Mouse (Mus musculus) myocyte (in vitro differentiated cells): ENCODE results near the gene 1700029P11Rik.

Source experiments
- E2F4 ChIP-seq: IDR thresholded peaks from one replicate; pipeline ENCODE4 v1.6.1; 2011; ENCODE audit warnings: mild to moderate bottlenecking, control low read depth, moderate library complexity; ENCODE audit not compliant: insufficient read depth
- POLR2A ChIP-seq: IDR thresholded peaks from one replicate; pipeline ENCODE4 v1.6.1; 2011; ENCODE audit warnings: low read depth, mild to moderate bottlenecking, control low read depth, moderate library complexity; ENCODE audit not compliant: insufficient read length
- SRF ChIP-seq: IDR thresholded peaks from one replicate; pipeline ENCODE4 v1.6.1; 2011; ENCODE audit warnings: low read depth; ENCODE audit not compliant: control insufficient read depth, insufficient read length
- TCF12 ChIP-seq: IDR thresholded peaks from one replicate; pipeline ENCODE4 v1.6.1; 2011; ENCODE audit warnings: mild to moderate bottlenecking, control low read depth; ENCODE audit not compliant: poor library complexity, insufficient read depth, severe bottlenecking
- TCF3 ChIP-seq: IDR thresholded peaks from one replicate; pipeline ENCODE4 v1.6.1; 2011; ENCODE audit warnings: low read depth, control low read depth; ENCODE audit not compliant: insufficient read length

DNA sequence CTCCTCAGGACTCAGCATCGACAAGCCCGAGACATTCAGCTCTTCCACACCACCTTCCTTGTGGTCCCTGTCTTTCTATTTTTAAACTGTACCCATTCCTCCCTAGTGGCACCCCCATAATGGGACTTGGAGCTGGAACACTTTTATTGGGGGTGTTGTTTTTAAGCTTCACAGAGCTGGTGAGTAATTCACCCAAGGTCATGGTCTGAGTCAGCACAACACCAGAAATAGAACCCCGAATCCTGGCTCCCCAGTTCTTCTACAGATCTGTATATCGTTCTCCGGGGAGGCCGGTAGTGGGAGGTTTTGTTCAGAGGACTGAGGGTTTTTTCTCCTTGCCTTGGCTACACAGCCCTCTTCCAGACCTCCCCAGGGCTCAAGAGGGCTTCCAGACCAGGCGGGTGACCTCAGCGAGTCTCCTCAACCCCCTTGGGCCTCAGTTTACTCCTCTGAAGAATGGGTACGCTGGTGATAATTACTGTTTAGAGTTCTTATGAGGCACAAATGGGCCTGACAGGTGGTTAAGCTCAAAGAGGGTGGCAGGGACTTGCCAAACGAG, 41.1 kb upstream of the 1700029P11Rik start:
- TF ChIP-seq TCF3: no peak
- TF ChIP-seq POLR2A: no peak
- no peak for TF ChIP-seq SRF
- TF ChIP-seq E2F4: no peak
- no peak for TF ChIP-seq TCF12
